8 mouse cellular contexts compared by ENCODE assay signal in the genomic region with DNA sequence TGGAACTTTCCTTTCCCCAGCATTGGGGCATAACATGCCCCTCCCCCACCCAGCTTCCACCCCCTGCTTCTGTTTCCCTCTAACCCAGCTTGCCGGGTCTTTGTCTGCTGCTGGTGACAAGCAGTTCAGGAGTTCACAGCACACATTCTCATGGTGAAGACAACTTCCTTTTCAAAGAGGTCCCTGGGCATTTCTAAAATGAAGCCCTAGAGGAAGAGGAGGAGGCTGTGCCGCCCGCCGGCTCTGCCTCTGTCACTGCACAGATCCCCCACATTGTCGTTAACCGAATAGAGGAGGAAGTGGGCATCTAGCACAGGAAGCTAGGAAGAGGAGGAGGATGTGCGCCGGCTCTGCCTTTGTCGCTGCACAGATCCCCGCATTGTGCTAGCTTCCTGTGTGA.
DNase-seq lines count a peak whose midpoint lies in the region; ATAC-seq and TF ChIP-seq lines count a peak whose summit lies in the region.

No protein-coding gene starts in this region.

- H3K27ac ChIP-seq in hindbrain, embryonic 12.5 days: peak overlapping the region; percentile 55; the same call in 1 of the 2 replicates

- no peak for TF ChIP-seq POLR2A in brain, embryonic 14.5 days (IDR thresholded peaks at IDR 0.05; ENCODE audit: borderline replicate concordance, extremely low read depth, insufficient read depth, insufficient read length, poor library complexity, severe bottlenecking)

- H3K9me3 ChIP-seq in hindbrain, embryonic 12.5 days (replicated peaks): no peaks in the 10 kb centered on the region

- peak; percentile 53 for DNase-seq in layer of hippocampus, adult 9-11 months
- no peak for DNase-seq in layer of hippocampus, postnatal 36 days
- peak; percentile 47 for DNase-seq in brain, embryonic 14.5 days (ENCODE audit: low read depth)
- DNase-seq in lung, postnatal 36 days: peak; percentile 30
- peak; percentile 70 to 79 for DNase-seq in thymus, adult 18-20 months
- DNase-seq in adrenal gland, adult 8-10 months: no peak
- no peak for DNase-seq in cerebellum, adult 11 months

- H3K4me1 ChIP-seq in hindbrain, embryonic 12.5 days: peaks cover 44% of the 10 kb centered on the region

- WGBS in hindbrain, embryonic 12.5 days: 13% methylated on average over 10 of the region's 10 CpGs

- ATAC-seq in hindbrain, embryonic 12.5 days (ENCODE audit: low FRiP score): no peak

- TF ChIP-seq CTCF in brain, embryonic 14.5 days (IDR thresholded peaks at IDR 0.05; ENCODE audit: borderline replicate concordance, extremely low read depth, insufficient read depth, insufficient read length): no peak

- H3K36me3 ChIP-seq in hindbrain, embryonic 12.5 days: no peaks in the 10 kb centered on the region

- H3K9ac ChIP-seq in hindbrain, embryonic 12.5 days: no peak overlapping the region

- no peak overlapping the region for H3K4me3 ChIP-seq in hindbrain, embryonic 12.5 days

- no peaks in the 10 kb centered on the region for H3K27me3 ChIP-seq in hindbrain, embryonic 12.5 days

- 0 out of 2 replicates have a peak overlapping the region, but pooled peaks have one; percentile 15 for H3K4me2 ChIP-seq in hindbrain, embryonic 12.5 days (replicated peaks)

Comparison
In these comparisons a context has a peak if more than half of its experiments do, and no peak if none do; other contexts are left out.
1. DNase-seq: peak in layer of hippocampus, adult 9-11 months (single experiment), brain, embryonic 14.5 days (single experiment), lung, postnatal 36 days (single experiment) and thymus, adult 18-20 months (2 of 2); none in layer of hippocampus, postnatal 36 days (0 of 2), adrenal gland, adult 8-10 months (single experiment) and cerebellum, adult 11 months (single experiment).